Mouse (Mus musculus): ENCODE measurements around the gene Purb. TPM values are rescaled to one million over a fixed set of nuclear protein-coding genes. Genes with fewer than 3 reads are reported as not detected.

The Purb gene
- total and polyA plus RNA-seq, 3 experiments = 19.3 to 45.2 (median 42.4) TPM

Other genes with a start within 250 kb of the Purb start
- not detected in 2 replicates for gene Npc1l1, start 245.8 kb downstream of the Purb start, total RNA-seq (2012; rRNA removed)
- gene Npc1l1, start 245.8 kb downstream of the Purb start, total RNA-seq (2014; rRNA removed) = 0.05 TPM in 1 of 2 replicates, not detected in the other
- gene Npc1l1, start 245.8 kb downstream of the Purb start, polyA plus RNA-seq (2012; ENCODE audit: insufficient read length, low read depth) = 0.05 and 0.09 TPM in 2 replicates
- gene Ddx56, start 208.1 kb downstream of the Purb start, total RNA-seq (2012; rRNA removed) = 163 and 206 TPM in 2 replicates
- gene Ddx56, start 208.1 kb downstream of the Purb start, total RNA-seq (2014; rRNA removed) = 247 and 274 TPM in 2 replicates
- gene Ddx56, start 208.1 kb downstream of the Purb start, polyA plus RNA-seq (2012; ENCODE audit: insufficient read length, low read depth) = 196 and 200 TPM in 2 replicates
- 44.8 and 54.1 TPM in 2 replicates for gene Tmed4, start 201.0 kb downstream of the Purb start, total RNA-seq (2012; rRNA removed)
- 50.6 and 52.2 TPM in 2 replicates for gene Tmed4, start 201.0 kb downstream of the Purb start, total RNA-seq (2014; rRNA removed)
- 52.3 and 59.9 TPM in 2 replicates for gene Tmed4, start 201.0 kb downstream of the Purb start, polyA plus RNA-seq (2012; ENCODE audit: insufficient read length, low read depth)
- gene Ogdh, start 184.3 kb downstream of the Purb start, total RNA-seq (2012; rRNA removed) = 120 TPM in 2 replicates
- 43.7 and 47.1 TPM in 2 replicates for gene Ogdh, start 184.3 kb downstream of the Purb start, total RNA-seq (2014; rRNA removed)
- gene Ogdh, start 184.3 kb downstream of the Purb start, polyA plus RNA-seq (2012; ENCODE audit: insufficient read length, low read depth) = 157 and 173 TPM in 2 replicates
- gene Zmiz2, start 86.8 kb downstream of the Purb start, total RNA-seq (2012; rRNA removed) = 33.1 and 46.3 TPM in 2 replicates
- gene Zmiz2, start 86.8 kb downstream of the Purb start, total RNA-seq (2014; rRNA removed) = 8.5 and 10.6 TPM in 2 replicates
- gene Zmiz2, start 86.8 kb downstream of the Purb start, polyA plus RNA-seq (2012; ENCODE audit: insufficient read length, low read depth) = 197 and 238 TPM in 2 replicates
- gene Ppia, start 60.5 kb downstream of the Purb start, total RNA-seq (2012; rRNA removed) = 8,867 and 10,240 TPM in 2 replicates
- 9,428 and 9,904 TPM in 2 replicates for gene Ppia, start 60.5 kb downstream of the Purb start, total RNA-seq (2014; rRNA removed)
- gene Ppia, start 60.5 kb downstream of the Purb start, polyA plus RNA-seq (2012; ENCODE audit: insufficient read length, low read depth) = 5,045 and 5,764 TPM in 2 replicates
- 51.4 and 73.2 TPM in 2 replicates for gene H2afv, start 31.5 kb downstream of the Purb start, total RNA-seq (2012; rRNA removed)
- gene H2afv, start 31.5 kb downstream of the Purb start, total RNA-seq (2014; rRNA removed) = 37.8 and 46.6 TPM in 2 replicates
- gene H2afv, start 31.5 kb downstream of the Purb start, polyA plus RNA-seq (2012; ENCODE audit: insufficient read length, low read depth) = 63.7 and 67.6 TPM in 2 replicates
- gene Myo1g, start 45.0 kb upstream of the Purb start, total RNA-seq (2012; rRNA removed) = 279 and 335 TPM in 2 replicates
- 265 and 268 TPM in 2 replicates for gene Myo1g, start 45.0 kb upstream of the Purb start, total RNA-seq (2014; rRNA removed)
- gene Myo1g, start 45.0 kb upstream of the Purb start, polyA plus RNA-seq (2012; ENCODE audit: insufficient read length, low read depth) = 279 and 284 TPM in 2 replicates
- gene Ccm2, start 71.0 kb upstream of the Purb start, total RNA-seq (2012; rRNA removed) = 30.4 and 31.6 TPM in 2 replicates
- gene Ccm2, start 71.0 kb upstream of the Purb start, total RNA-seq (2014; rRNA removed) = 32.7 and 32.9 TPM in 2 replicates
- gene Ccm2, start 71.0 kb upstream of the Purb start, polyA plus RNA-seq (2012; ENCODE audit: insufficient read length, low read depth) = 29.4 and 34.5 TPM in 2 replicates
- 0.13 TPM in 2 replicates for gene Nacad, start 130.1 kb upstream of the Purb start, total RNA-seq (2012; rRNA removed)
- not detected in 2 replicates for gene Nacad, start 130.1 kb upstream of the Purb start, total RNA-seq (2014; rRNA removed)
- gene Nacad, start 130.1 kb upstream of the Purb start, polyA plus RNA-seq (2012; ENCODE audit: insufficient read length, low read depth) = 0.34 TPM in 1 of 2 replicates, not detected in the other
- gene Tbrg4, start 150.2 kb upstream of the Purb start, total RNA-seq (2012; rRNA removed) = 93.1 and 118 TPM in 2 replicates
- gene Tbrg4, start 150.2 kb upstream of the Purb start, total RNA-seq (2014; rRNA removed) = 59.3 and 69.0 TPM in 2 replicates
- gene Tbrg4, start 150.2 kb upstream of the Purb start, polyA plus RNA-seq (2012; ENCODE audit: insufficient read length, low read depth) = 170 and 191 TPM in 2 replicates
- gene Wap, start 162.7 kb upstream of the Purb start, total RNA-seq (2012; rRNA removed) = not detected in 2 replicates
- not detected in 2 replicates for gene Wap, start 162.7 kb upstream of the Purb start, total RNA-seq (2014; rRNA removed)
- gene Wap, start 162.7 kb upstream of the Purb start, polyA plus RNA-seq (2012; ENCODE audit: insufficient read length, low read depth) = not detected in 2 replicates
- gene Ramp3, start 182.6 kb upstream of the Purb start, total RNA-seq (2012; rRNA removed) = 0.21 TPM in 1 of 2 replicates, not detected in the other
- gene Ramp3, start 182.6 kb upstream of the Purb start, total RNA-seq (2014; rRNA removed) = not detected in 2 replicates
- gene Ramp3, start 182.6 kb upstream of the Purb start, polyA plus RNA-seq (2012; ENCODE audit: insufficient read length, low read depth) = not detected in 2 replicates